Mouse (Mus musculus) cerebellum, adult 8-10 months (tissue): Measurements from ENCODE around the gene Srpk3.
"Not testable (repeated sequence)": the region's sequence is repeated elsewhere in the genome, so short reads cannot be mapped to it uniquely, and the experiment has no call there.

Source experiments
- DNase-seq: peaks from one replicate; pipeline ENCODE4 v3.0.0; 2022

Gene Srpk3

DNA sequence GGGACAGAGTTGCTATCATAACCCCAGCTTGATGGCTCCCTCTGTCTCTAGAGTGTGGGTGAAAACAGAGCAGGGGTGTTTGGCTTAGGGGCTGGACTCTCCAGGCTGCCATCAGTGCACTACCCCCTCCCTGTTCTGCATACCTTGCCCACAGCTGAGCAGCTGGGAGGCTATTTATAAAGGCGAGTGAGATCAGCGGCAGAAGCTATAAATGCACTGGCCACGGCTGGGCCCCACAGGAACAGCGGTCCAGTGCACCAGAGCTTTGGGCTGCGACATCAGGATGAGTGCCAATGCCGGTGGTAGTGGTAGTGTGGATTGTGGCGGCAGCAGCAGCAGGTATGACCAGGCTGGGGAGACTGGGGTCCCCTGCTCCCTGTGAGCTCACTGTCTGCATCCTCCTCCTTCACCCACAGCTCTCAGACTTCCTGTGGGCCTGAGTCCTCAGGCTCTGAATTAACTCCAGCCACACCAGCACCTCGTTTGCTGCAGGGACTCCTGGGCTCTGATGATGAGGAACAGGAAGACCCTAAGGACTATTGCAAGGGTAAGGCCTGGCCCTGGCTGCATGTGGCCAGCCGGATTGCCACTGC lies at the start of gene Srpk3:
Srpk3 (plus strand) TSS at position 238 of the 593 bp plus-strand sequence.
- DNase-seq = no peak

DNA sequence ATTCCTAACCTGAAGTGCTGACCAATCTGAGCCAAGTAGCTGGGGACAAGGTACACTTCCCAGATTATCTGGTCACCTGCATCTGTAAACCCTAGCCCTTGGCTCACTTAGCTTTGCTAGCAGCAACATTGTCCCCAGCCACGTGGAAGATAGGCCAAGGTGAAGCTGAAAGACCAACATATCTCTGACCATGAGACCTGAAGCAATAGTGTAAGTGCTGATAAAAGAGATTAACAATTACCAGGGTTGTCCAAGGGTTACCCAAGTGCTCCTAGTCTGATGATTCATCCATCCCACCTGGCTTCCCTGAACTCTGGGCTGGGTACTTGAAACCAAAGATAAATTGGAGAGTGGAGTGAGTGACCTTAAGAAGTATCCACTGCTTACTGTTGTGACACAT lies 43.3 kb upstream of the Srpk3 start:
- no peak for DNase-seq

DNA sequence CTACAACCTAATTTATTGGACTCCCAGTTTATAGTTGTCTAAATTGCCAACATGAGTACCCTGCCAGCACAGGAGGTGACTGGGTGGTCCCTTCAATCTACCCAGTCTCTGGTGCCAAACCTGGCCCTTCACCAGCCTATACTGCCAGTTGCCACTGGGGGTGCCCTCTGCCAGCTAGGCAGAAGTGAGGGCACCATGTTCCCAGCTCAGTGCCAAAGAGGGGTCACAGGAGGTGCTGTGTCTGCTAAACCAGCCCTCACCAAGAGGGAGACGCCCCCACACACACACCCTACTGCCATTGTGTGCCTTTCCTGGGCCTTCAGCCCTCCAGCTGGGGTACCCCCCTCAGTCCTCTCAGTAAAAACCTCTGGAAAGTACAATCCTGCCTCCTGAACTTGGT lies 36.0 kb upstream of the Srpk3 start:
- no peak for DNase-seq

DNA sequence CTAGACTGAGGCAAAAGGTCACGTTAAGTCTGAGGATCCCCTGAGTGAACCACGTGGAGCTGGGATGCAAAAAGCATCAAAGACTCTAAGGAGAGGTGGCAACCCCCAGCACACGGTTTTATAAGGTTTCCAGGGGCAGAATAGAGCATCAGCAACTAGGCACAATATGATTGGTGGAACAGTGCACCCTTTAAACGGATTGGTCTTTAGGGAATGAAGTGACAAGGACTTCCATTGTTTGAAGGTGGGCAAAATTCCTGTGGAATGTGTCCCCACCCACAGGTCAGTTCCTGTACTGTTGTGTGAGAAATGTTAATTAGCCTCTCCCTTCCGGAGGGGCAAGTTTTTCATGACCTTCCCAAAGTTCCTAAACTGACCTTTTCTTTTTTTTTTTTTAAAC lies 35.1 kb upstream of the Srpk3 start:
- no peak for DNase-seq

DNA sequence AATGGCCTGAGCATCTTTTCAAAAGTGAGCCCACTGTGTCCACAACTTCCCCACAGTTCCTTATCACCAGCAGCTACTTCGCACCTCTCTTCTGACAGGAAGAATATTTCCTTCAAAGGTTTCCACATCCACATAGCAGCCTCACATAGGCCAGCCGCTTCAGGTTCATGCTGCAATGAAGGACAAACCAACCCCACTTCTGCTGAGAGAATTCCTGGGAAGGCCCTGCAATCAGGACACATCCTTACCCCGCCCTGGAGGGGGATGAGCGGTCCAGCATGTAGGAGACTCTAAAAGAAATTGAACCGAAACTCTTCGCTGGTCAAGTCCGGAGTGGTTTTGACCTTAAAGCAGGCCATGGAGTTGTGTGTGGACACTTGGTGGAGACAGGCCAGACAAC lies 34.4 kb upstream of the Srpk3 start:
- not testable (repeated sequence) for DNase-seq

DNA sequence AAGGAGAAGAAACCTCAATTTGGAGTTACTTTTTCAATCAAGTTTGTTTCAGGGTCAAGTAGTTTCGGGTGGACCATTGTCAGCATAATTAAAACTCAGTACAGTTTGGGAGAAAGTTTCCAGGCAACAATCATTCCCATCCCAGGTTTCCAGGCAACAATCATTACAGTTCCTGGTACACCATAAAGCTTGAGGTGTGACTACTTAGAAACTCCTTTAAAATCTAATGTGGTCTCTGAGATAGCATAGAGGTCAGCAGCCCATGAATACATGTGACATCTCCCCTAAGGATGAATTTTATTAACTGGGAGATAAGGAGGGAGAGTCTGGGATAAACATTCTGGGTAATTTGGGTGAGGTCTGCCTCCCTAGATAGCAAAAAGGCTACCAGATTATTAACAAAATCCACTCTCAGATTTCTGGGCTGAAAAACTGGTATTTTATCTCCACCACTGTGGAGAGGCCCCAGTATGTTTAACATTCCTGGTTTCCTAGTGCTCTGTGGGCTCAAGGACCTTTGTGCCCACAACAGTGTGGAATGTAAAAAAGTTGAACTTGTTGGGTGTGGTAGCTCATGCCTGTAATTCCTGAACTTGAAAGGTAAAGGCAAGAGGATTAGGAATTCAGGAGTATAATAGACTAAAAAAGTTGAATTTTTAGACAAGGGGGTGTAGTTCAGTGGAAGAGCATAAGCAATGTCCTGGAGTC lies 29.3 kb upstream of the Srpk3 start:
- DNase-seq = no peak

DNA sequence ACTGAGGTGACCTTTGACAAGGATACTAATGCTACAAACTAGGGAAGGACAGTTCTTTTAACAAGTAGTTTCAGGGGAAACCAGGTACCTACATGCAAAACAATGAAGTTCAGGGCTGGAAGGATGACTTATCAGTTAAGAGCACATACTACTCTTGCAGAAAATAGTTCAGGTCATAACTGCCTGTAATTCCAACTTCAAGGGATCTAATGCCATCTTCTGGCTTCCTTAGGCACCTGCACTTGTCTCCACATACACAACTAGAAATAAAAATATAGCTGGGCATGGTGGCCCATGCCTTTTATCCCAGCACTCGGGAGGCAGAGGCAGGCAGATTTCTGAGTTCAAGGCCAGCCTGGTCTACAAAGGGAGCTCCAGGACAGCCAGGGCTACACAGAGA lies 25.2 kb upstream of the Srpk3 start:
- no peak for DNase-seq

DNA sequence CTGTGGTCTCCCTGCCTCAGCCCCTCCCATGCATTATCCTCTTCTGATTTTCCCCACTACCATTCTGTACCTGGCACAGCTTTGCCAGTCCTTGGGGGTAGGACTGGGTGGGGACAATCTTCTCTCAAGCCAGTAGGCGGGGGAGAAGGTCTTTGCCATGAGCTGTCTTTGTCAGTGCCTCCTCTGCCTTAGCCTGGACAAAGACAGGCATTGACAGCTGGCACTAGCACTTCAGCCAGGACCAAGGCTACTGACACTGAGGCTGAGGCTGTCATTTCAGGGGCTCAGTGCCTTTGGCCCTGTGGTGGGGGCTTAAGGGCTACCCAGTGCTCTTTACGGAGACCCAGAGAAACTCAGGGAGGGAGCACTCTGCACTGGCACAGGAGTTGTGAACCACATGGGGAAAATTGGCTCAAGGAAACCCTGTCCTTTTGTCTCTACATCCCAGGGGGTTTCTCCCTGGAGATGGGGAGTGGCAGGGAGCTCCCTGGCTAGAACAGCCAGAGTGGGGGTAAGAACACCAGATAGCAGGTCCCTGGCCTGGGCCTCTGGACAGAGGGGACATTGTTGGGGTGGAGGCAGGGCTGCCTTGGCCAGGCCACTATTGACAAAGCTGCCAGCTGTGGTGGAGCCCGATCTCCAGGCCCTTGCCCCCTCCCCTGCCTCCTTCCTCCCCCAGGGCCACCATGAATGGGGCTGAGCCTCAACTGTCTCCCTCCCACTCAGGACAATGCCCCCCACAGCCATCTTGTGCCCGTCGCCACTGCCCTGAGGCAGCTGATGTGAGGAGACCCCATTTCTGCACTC lies 17.7 kb upstream of the Srpk3 start, which contains the start of gene Plxnb3:
Plxnb3 (plus strand) TSS at position 757 of the 807 bp plus-strand sequence.
- DNase-seq = no peak

DNA sequence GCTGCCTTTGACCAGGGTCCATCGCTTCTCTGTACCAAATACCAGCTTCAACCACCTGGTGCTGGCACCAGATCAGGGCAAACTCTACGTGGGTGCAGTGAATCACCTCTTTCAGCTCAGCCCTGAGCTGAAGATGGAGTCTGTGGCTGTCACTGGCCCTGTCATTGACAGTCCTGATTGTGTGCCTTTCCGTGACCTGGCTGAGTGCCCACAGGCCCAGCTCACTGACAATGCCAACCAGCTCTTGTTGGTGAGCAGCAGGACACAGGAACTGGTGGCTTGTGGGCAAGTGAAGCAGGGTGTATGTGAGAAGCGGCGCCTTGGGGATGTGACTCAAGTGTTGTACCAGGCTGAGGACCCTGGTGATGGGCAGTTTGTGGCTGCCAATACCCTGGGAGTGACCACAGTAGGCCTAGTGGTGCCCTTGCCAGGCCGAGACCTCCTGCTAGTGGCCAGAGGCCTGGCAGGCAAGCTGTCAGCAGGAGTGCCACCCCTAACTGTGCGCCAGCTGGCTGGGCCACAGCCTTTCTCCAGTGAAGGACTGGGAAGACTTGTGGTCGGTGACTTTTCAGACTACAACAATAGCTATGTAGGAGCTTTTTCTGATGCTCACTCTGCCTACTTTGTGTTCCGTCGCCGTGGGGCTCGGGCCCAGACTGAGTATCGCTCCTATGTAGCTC lies 15.5 kb upstream of the Srpk3 start:
- DNase-seq = peak; percentile 57

DNA sequence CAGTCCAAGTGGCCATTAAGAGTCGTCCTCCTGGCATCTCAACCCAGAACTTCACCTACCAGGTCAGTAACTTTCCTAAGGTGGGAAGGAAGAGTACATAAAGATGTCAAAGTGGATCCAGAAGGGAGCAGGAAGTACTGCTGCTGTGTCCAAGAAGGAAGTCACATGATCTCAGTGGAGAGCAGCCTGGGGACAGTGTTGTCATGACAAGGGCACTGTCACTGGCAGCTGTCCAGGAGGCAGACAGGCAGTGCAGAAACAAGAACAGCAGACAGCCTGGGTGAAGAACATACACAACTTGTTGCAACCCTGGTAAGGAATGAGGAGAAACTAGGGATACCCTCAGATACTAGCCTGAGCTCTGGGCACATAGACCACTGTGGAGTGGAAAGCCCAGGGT lies 8.9 kb upstream of the Srpk3 start:
- no peak for DNase-seq

DNA sequence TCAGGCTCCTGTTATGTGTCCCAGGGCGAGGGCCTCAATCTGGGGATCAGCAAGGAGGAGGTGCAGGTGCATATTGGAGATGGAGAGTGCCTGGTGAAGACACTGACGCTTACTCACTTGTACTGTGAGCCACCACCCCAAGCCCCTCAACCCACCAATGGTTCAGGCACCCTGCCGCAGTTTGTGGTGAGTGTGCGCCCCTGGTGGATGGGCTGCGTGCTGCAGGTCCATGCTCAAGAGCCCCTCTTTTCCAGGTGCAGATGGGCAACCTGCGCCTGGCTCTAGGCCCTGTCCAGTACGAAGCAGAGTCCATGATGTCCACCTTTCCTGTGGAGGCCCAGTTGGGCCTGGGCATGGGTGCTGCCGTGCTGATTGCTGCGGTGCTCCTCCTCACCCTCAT lies 6.9 kb upstream of the Srpk3 start:
- DNase-seq = no peak

DNA sequence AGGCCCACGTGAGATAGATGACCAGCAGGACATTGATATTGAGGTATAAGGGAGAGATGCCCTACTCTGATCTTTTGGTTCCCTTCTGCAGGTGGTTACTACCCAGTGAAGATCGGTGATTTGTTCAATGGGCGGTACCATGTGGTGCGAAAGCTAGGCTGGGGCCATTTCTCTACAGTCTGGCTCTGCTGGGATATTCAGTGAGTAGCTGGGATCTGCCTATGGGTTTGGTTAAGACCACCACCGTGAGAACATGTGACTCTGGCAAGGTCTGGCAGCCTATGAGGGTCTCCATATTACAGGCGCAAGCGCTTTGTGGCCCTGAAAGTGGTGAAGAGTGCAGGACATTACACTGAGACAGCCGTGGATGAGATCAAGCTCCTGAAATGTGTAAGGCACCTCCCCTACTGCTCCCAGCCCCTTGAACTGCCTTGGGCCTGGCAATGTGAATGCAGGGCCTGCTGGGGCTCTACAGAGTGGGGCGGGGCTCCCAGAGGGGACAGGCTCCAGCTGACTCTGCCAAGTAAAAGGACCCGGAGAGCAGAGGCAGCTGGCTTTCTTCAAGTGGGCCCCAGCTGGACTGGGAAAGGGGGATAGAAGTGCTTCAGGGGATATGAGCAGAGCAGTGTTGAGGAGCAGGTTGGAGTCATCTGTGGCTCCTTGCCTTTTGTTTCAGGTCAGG lies 738 bp downstream of the Srpk3 start:
- no peak for DNase-seq

DNA sequence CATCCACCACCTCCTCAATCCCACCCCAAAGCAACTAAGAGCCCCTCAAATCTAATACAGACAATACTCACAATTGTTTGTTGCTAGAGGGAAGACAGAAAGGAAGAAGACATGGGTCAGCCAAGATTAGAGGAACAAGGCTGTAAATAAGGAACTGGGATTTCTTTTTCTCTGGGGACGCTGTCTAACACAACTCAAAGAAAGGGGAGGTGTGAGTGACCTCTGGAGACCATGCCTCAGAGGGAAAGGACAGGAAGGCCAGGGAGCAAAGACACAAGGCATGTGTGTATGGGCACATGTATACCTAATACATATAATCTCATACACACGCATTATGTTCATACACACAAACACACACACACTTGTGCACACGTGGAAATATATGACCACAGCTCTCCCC lies 8.0 kb downstream of the Srpk3 start:
- DNase-seq = no peak

DNA sequence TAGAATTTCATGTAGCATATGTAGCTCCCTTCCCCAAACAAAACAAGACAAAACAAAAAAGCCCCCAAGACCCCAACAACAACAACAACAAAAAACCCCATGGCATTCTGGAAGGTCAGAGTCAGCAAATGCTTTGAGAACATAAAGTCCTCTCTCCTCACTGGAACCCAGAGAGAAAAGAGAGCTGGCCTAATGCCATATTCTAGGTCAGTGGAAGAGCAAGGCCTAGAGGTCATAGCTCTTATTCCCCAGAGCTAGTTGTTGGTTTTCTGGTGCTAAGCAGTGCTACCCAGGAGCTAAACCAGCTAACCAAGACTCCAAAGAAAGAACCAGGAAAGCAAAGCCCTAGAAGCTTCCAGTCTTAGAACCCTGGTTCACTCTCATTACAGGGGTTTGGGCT lies 11.5 kb downstream of the Srpk3 start:
- no peak for DNase-seq

DNA sequence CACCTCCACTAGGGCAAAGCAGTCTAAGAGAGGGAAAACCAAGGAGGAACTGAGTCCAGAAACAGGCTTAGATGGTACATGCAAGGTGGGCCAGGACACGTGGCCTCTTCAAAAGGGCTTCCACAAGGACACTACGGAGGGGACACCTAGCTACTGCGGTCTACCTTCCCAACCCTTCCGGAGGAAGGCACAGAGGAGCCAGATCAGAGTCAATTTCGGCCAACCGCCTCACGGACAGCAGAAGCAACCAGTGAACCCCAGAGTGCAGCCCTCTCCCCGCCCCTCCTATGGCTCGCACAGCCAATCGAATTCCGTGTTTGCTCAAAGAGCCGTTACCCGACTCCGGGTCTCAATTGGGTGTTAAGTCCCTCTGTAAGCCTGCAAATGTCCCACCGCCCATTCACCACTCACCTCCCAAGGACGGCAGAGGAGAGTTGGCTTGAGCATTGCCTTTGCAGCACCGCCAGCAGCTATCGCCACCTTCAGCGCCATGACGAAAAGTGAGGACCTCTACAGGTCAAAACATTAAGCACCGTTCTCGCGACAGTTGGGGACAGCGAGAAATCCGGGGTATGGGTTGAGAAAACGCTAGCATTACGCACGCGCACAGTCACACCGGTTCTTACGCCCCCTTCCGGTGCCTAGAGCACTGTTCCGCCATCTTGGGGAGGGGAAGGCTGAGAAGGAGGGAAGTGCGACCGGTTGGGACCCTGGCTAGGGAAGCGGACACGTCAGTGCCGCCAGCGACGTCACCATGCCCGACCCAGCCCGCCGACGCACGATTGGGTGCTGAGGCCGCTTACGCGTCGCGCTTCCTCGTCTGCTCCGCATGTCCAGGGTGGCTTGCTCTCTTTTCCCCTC lies 12.4 kb downstream of the Srpk3 start, which contains the start of the genes Idh3g and Ssr4:
Idh3g (minus strand) TSS at position 534 of the 861 bp plus-strand sequence.
Ssr4 (plus strand) TSS at position 665 of the 861 bp plus-strand sequence.
- peak; percentile 89 for DNase-seq

DNA sequence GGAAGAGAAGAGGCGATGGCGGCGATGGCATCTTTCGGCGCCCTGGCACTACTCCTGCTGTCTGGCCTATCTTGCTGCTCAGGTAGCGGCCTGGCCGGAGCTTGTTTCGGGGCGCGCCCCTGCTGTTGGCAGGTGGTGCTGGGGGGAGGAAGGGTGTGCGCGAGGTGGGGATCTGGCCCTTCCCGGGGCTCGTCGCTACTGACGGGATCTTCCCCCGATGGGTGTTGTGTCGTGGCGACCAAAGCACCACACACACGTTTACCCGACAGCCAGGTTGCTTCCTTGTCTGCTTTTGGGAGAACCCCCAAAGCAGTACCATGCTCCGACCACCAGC lies 13.0 kb downstream of the Srpk3 start:
- no peak for DNase-seq

DNA sequence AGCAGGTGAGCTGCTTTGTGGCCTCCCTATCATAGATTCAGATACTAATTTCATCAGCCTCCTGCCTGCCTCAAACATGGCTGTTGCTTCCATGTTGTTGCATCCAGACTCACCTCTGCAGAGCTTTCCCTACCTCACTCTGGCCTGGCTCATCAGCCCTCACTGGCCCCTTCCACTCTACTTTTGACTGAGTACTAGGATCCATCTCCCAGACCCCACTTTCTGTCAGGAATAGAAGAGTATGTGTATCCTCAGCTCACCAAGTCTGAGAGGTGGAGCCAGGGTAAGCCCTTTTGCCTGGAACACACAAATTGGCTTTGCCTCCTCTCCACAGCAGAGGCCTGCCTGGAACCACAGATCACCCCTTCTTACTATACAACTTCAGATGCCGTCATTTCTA lies 14.3 kb downstream of the Srpk3 start:
- no peak for DNase-seq

DNA sequence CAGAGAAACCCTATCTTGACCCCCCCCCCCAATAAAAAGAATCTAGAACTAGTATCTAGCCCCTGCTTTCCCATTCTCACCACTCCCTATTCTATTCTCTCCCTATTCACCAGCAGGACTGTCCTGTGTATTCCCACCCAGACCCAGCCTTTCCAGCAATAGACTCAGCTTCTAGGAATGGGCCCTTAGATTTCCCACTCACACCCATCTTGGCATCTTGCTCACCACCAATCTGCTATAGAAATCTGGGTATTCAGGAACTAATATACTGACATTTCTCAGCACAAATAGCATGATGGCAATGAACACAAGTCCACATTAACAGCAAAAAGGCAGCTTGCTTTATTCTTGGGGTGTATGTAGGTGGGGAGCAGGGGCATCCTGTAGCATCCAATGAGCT lies 18.8 kb downstream of the Srpk3 start:
- DNase-seq = no peak

DNA sequence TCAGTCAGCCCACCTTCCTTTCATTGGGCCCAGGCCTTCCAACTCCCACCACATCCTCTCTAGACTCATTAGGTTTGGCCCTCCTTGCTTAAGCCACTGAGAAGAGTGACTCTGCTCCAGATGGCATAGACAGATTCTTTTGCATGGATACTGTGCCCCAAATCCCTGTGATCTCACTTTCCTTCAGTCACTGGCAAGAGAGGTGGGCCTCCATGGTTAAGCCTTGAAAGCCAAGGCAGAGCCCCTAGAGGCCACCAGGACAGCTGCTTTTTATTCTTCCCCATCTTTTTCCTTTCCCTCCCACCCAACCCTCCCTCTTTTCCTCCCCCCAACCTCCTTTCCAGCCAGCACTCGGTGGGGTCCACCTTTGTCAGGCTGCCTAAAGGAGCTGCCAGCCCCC lies 19.3 kb downstream of the Srpk3 start:
- no peak for DNase-seq

DNA sequence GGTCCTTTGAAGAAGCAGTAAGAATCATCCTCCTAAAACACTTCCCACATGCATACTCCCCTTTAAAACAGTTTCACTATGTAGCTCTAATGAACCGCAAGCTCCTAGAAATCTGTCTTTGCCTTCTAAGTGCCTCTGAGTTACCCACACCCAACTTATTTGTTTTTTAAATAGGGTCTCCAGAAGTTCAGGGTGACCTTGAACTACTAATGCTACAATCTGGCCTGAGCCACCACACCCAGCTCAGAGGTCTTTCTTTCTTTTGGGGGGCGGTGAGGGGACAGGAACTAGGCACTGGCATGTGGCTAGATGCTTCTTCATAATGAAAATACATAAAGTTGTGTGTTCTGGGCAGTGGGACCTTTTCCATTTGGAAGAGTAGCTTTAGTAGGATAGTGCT lies 23.3 kb downstream of the Srpk3 start:
- no peak for DNase-seq

DNA sequence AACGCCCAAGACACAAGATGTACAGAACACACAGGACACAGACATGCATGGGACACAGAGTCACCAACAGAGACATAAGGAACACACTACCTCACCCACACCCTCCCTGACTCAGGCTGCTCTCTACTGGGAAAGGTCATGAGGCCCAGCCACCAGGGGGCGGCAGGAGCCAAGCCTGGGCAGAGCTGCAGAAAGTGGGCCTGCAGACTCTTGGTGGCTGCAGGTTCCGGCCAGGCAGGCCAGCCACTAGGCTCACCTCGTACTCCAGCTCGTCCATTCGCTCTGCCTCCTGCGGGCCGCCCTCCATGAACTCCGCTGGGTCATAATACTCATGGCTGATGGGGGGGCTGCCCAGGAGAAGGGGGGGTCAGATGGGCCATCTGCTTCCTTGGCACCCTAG lies 24.3 kb downstream of the Srpk3 start:
- DNase-seq = peak; percentile 79

DNA sequence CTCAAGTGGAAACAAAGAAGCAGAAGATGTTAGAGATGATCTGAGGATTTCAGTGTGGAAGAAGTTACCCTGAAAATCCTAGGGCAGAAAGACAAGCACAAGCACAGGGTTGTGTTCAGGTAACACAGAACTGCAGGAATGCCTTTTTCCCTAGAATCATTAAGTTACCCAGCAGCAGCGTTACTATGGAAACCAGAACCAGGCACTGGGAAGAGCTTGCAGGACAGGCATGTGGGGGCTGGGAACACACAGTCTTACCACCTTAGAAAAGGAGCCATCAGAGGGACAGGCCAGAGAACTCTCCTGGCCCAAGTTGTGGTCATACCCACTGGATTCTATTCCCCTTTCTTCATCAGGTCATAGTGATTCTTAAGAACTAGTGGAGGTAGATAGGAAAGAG lies 31.6 kb downstream of the Srpk3 start:
- DNase-seq = no peak
